Mouse (Mus musculus): ENCODE measurements around the gene Bex4.
"Not testable (repeated sequence)": the region's sequence is repeated elsewhere in the genome, so short reads cannot be mapped to it uniquely, and the experiment has no call there.

Gene Bex4

DNA sequence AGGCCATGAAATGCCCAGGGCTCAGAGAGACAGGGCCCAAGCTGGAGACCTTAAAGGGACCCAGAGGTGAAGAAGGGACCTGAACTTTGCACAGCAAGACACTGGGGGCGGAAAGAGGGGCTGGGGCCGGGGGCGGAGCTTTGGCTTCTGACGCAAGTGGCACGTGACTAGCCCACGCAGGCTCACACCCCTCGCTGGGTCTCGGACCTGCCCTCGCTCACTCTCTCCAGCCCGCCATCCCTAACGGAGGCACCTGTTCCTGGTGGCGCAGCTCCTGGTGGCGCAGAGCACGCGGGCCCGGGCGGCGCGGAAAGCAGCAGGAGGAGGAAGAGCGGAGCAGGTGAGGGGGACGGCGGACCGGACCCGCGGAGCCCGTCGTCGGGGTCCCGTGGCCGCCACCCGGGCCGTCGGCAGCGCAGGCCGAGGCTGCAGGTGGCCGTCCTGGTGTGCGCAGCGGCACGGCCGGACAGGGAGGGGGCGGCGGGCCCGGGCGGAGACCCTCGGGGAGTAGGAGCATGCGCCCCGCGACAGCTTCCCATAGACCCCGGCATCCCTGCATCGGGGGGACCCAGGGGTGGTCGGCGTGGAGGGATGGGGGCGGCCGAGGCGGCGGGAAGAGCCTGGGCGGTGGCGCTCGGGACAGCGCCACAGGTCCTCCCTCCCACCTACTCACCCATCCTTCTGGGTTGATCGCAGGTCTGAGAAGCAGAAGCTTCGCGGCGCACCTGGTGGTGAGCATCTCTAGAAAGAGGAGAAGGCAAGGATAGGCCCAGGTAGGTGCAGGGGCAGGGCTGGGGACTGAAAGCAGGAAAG lies at the start of gene Bex4:
Bex4 (plus strand) TSS at position 170 of the 813 bp plus-strand sequence.
- DNase-seq, result not testable (repeated sequence)

DNA sequence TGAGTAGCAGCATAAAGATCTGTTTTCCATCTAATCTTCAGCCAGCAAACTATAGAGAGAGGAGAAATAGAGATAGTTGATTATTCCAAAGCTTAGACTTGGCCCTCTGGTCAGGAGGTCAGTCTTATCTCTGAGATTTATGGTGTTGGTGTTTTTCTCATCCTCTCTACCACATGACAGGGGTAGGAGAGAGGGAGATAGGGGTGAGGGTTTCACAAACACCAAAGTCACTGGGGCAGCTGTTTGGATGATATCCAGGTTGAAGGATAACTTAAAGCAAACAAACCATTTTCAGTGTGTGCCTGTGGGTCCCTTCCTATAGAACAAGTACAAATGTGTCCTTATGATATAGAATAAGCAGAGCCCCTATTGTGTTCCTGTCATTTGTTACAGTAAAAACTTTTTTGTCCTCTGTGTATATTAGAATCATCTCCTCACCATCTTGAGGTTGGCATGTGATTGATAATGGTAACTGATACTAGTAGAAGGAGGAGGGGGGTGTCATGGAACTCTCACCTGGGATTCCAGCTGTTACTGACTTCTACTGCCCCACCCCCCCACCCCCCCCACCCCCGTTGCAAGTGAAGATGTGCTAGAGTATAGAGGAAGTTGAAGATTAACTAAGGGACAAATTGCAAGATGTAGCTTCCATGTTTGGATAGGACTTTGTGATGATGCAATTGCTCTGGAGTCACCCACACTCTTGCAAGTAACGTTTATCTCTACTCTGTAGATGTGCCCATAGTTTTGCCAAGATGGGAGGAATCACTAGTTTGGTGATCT lies 46.1 kb upstream of the Bex4 start:
- no peak for DNase-seq

DNA sequence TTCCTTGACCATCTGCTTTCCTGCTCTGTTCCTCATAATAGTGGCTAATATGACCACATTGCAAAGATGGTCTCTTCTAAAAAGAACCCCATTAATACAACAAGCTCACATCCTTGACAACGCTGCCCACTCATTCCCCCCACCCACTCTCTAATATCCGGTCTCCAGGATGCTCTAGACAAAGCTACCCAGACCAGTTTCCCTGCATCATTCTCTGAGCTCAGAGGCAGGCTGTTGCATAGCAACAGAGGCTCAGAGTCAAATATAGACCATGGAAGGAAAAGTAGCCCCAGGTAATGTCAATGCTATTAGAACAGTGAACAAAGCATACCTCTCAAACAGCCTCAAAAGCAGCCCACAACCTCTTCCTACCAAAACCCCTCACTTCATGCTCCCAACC lies 44.4 kb upstream of the Bex4 start:
- no peak for DNase-seq

DNA sequence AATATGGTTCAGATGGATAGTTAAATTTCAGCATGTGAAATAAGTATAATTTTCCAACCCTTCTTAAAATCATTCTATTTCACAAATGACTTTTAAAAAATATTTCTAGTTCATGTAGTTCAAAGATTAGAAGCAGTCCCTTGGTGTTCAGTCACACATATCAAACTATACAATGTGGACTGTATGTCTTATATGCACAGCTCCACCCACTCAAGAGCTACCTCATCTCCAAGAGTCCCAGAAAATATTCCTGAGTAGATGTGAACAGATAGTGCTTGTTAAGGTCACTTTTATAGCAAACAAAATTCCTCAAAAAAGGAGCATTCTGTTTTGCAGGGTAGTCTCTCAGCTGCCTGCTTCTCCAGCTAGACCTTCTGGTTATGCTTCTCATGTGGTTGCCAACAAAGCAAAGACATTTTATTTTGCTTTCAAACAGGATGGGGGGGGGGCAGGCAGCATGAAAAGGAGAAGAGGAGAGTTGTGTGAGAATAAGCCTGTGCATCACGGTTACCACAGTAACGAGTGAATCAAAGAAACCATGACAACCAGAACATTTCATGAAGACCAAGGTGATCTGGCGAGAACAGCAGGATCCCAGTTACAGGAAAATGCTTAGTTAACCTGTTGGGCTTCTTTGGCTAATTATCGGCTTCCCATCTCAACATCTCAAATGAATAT lies 34.6 kb upstream of the Bex4 start:
- peak; percentile 10 for DNase-seq

DNA sequence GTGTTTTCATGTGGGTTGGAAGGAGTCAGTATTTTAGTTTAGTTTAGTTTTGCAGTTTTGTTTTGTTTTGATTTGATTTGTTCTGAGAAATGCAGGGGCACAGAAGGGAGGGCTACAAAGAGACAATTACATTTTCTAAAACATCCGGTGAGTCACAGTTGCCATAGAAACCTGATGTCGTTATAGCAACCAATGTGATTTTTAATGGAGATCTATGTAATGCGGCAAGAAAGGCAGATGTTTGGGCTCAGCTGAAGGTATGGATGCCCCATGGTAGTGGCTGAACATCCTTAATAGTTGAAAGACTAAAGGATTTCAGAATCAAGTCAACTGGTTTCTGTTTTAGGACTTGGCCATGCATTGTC lies 34.1 kb upstream of the Bex4 start:
- no peak for DNase-seq

DNA sequence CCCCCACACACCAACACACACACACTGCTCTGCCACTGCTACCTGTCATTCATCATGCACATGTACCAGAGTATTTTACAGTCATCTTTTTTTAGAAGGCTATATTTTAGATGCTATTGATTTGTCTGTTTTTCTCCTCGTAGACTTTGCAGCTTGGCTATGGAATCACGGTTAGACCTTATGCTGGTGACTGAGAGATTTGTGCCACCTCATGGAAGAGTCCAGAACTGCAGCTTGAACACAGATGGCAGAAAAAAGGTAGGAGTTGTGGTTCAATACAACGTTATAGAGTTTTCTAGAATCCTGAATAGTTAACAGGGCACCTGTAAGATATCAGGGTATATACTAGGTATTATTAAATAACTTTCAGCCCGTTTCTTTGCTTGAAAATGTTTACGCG lies 30.9 kb upstream of the Bex4 start:
- DNase-seq, result peak; percentile 58

DNA sequence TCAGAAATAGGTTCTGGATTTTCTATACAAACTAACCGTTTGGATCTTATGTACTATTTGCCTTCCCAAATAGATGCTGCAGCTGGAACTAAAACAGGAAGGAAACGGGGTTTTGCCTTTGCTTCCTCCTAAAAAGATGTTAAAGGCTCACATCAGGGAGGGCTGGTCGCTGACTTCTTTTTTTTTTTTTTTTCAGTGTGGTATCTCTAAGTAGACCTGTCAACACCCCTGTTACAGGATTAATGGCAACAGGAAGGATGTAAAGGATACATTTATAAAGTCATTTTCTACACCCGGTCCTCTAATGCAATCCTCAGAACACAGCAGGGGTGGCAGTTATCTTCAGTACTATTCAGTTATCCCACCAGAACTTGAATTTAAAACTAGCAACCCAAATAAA lies 23.8 kb upstream of the Bex4 start:
- DNase-seq, result no peak

DNA sequence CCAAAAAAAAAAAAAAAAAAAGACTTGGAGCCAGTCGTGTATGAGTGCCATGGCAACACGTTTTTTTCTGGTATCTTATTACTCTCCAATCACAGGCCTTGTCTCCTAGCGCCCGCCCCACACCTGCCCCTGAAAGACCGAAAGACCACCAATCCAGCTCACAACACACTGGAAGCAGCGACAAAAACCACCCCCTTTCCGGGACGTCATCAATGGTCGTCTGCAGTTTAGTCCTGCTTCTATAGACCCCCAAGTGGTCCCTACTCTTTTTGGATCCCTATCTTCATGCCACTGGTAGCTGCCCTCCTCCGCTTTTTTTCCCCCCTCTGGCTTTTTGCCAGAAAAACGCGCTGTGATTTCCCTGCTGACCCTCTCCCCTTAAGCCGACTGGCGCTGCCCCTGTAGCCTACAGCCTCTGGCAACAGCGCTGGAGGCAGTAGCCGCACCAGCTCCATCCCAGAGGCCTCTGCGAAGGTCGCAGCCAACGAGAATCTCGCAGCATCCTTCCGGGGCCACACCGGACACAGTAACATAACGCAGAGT lies 23.3 kb upstream of the Bex4 start:
- DNase-seq, result peak; percentile 61

DNA sequence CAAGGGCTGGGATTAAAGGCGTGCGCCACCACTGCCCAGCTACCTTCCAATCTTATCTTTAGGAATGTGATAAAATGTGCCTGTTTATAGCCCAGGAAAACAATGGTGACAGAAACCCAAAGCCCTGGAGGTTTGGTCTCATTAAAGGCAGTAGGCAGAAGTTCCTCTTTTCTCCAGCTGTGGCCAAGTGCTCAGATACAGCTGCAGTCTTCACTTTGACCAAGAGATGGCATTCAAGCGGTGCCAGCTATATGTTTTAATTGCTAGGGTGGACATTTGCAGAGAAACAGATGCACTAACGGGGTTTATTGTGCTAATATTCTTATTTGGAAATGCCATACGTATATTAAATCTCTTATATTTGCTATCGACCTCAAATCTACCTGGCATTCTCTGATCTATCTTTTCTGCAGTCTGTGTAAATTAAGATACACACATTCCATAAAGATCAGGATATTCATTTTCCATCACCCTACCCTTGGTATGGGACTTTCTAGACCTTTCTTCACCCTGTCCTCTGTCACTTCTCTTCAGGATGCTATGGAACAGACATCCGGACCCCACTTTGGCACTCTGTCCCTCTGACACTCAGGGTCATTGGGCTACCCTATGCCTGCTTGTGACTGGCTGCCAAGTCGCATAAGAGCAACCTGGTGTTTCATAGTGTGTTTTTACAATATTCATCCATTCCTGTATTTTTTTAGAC lies 11.6 kb upstream of the Bex4 start:
- DNase-seq, result no peak

DNA sequence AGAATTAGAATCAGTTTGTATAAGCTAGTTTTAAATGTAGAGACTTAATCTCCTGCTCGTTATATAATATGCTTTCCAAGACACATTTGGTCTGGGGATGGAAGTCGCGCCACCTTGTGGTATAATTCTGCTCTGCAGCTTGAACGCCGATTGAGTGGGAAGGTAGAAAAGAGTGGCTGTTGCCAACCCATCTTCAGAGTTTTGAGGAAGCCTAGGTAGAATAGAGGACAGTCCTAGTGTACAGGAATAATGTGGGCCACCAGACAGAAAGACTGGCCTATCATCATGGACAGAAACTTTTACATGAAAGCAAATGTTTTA lies 11.1 kb upstream of the Bex4 start:
- peak; percentile 44 for DNase-seq

DNA sequence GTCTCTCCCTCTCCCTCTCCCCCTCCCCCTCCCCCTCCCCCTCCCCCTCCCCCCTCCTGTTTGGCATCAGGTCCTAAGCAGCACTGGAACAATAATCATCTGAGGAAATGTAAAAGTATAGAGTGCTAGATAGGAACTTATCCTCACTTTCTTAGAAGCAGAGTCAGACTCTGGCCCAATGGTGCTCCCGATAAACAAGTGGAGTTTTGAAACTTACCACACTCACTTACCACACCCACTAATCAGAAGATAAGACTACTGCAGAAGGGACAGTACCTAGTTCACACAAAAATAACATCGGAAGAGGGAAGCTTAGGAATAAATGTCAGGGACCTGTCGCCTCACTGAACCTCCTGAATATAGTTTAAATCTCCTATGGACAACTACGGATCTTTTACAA lies 3.2 kb upstream of the Bex4 start:
- no peak for DNase-seq

DNA sequence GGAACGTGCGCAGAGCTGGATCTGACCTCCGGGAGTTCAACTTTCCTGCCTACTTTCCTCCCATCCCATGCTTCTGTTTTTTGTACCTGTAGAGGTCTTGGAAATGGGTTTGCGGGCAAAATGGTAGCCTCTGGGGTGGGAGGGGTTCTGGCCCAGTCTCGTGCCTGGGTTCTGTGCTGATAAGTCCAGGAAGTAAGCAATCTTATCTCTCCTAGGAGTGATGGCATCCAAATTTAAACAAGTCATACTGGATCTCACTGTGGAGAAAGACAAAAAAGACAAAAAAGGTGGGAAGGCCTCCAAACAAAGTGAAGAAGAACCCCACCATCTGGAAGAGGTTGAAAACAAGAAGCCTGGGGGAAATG lies 826 bp downstream of the Bex4 start:
- DNase-seq, result not testable (repeated sequence)

DNA sequence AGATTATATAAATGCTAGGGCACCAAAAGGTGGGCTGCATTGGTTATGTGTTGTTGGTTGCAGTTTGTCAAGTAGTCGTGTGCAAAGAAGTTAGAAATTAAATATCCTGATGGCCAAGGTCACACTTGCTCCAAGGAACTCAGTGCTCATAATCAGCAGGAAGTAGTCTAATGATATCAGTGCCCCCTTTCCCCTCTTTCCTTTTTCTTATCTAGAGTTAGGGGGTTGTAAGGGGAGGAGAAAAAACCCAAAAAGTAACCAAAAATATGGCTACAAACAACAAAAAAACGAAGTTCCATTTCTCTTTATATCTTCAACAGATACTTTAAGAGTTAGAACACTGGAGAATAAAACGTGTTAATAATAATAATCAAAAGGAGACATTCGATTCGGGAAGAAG lies 2.6 kb downstream of the Bex4 start:
- DNase-seq, result no peak

DNA sequence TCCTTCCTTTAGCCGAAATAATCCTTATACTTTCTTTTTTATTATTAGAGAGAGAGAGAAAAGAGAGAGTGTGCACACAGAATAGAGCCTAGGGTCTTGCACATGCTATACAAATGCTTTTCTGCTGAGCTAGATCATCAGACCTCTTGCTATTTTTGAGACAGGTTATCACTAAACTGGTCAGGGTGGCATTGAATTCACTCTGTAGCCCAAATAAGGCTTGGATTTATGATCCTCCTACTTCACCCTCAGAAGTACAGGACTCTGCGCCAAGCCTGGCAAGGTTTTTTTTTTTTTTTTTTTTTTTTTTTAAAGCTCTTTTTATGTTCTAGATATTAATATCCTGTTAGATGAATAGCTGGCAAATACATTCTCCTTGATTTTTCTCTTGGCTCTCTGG lies 4.9 kb downstream of the Bex4 start:
- no peak for DNase-seq

DNA sequence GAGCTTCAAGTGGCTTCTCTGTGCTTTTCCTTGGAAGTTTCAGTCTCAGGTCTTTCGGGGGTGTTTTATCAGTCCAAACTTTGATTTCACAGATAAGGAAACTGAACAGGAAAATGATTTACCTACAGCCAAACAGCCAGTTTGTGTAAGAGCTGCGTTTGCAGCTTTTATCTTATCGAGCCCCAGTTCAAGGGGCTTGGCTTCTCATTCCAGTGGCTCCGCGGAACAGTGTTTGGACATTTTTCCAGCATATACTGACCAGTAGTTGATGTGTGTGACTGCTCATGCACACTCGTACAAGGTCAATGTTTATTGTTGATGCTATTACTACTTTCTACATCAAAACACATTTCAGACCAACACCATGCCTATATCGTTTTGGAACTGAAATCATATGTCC lies 5.4 kb downstream of the Bex4 start:
- DNase-seq, result no peak

DNA sequence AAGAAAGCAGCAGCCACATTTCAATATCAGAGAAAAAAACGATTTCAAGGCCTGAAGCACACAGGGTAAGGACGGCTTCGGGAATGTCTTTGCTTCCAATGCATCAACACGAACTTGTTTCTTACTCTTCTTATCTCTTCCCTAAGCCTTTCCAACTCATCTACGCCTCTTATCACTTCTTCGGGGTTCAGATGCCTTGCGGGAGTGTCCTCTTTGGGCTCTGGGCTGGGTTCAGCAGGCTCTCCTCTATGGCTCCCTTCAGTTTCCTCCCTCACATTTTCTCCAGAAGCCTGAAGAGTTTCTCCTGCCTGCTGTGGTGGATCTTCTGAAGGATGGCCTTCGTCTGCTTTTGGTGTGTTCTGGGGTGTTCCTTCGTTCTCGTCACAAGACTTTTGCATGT lies 31.8 kb downstream of the Bex4 start:
- no peak for DNase-seq

DNA sequence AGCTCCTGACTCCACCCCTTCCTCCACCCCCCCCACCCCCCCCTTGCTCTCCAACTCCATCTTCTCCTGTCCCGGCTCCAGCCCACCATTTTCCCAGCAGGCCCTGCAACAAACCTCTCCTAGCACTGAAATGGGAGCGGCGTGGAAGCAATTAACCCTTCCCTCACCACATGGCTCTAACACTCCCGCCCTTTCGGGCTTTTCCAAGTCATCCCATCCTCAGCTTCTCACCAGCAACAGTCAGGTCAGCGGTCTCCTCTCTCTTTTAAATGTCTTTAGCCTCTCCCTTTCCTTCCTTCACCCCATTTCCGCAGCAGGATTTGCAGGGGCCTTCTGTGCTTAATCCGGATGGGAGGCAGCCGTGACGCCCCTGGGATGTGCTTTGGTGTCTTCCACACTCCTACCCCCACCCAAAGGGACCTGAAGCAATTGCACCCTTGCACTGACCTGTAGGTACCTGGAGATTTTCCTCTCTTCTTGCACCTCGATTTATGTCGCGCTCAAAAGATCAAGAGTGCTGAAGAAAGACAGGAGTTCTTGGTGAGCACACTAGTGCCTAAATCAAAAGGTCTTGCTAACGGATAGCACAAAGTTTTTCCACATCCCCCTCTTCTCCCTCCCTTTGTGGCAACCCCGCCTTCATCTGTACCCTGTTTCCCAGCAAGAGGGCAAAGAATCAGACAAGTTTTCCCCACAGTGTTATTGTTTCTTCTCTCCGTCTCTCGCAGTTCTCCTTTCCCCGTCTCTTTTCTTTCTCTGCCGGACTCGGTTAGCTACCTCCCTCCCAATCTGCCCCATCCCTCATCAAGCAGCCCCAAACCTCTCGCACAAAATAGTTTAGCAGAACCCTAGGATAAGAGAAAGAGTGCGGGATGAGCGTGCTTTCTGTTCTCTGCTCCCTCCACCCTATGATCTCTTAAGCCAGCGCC lies 32.7 kb downstream of the Bex4 start:
- peak; percentile 44 for DNase-seq

DNA sequence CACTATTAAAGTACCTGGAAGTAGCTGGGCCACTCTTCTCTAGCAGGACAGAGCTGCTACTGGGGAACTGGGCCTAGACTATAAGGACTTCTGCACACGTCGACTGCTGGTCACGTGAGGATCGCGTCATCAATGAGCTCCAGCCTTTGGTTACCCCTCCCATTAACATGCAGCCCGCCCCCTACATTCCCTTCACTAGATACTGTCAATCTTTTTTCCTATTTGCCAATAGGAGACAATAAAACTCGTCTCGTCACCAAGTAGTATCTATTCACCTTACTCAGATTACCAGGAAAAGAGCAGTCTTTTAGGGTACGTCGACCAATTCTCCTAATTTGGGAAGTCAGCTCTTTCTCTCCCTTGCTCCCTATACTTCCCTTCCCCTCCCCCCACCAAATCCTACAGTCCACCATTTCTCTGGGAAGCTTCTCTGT lies 33.3 kb downstream of the Bex4 start, which contains the start of gene Tceal8:
Tceal8 (minus strand) TSS at position 225 of the 434 bp plus-strand sequence.
- peak; percentile 65 for DNase-seq

DNA sequence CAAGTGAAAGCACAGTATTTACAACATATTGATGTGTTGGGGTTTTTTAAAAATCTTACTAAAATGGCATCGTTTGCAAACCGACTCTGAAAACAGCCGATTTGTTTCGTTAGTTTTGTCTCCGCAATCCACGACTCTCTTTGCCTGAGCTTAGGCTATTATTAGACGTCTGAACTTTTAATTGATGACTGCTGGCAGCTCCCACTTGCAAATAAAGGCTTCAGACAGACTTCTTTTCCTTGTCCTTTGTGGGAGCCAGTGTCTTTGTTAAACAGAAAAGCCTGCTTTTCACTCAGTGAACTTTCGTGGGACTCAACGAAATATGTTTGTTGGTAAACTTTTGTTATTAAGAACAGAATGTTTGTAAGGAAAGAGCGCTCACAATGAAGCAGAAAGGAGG lies 34.0 kb downstream of the Bex4 start:
- no peak for DNase-seq

DNA sequence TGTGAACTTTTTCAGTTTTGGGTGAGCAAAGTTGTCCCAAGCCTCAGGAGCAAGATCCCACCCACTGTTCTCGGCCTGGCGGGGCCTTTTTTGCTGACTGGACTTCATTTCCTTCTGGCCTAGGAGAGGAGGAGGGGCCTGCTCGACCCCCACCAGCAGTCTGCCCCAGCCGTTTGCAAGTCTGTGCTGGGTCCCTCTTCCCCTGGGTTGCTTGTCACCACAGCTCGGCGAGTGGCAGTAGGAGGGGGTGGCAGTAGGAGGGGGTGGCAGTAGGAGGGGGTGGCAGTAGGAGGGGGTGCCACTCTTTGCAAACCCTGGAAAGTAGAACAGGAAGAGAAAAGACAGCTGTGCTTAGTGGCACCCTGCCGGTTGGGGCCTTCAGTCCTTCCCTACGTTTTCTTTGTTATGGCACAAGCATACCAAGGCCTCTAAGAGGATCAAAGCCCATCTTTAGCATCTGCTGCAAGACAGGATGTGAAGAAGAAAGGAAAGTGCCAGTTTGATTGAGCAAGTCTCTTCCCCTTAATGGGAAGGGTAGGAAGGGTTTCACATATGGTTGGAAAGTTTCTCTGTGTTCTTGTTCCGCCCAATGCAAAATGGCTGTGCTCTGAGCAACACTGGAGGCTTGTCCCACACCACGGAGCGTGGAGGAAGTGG lies 42.2 kb downstream of the Bex4 start:
- no peak for DNase-seq

DNA sequence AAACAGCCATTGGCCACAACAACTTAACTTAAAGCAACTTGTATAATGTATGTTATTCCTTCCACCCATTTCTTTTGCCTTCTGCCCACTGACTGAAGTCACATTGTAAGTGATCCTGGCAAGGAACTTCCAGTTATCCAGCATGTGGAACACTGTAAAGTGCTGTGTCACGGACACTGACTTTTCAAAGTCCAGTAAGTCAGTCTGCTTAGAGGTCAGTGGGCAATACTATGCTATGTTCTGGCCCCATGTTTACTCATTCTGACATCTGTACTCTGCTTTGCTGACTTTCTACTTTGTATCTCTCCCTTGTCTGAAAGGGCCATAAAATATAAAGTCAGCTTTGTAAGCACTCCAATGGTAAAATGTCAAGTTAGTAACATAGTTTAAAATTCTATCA lies 44.3 kb downstream of the Bex4 start:
- DNase-seq, result no peak

All from right cerebral cortex, postnatal 14 days (tissue).